Mouse (Mus musculus) kidney, adult 2 months (tissue): ENCODE results near the gene Rbfox3.

Experiments
- CTCF ChIP-seq: fragments of 200-500 bp; conservative IDR thresholded peaks from 2 replicates; pipeline ENCODE4 v1.5.1; 2011; ENCODE audit warnings: low read depth, mild to moderate bottlenecking, control low read depth, low read length, moderate library complexity, mixed read lengths; ENCODE audit not compliant: insufficient read depth, insufficient read length
- POLR2A ChIP-seq: fragments of 200-500 bp; IDR thresholded peaks from one replicate; pipeline ENCODE4 v1.6.1; 2011; ENCODE audit warnings: low read depth, low read length, control low read depth

DNA sequence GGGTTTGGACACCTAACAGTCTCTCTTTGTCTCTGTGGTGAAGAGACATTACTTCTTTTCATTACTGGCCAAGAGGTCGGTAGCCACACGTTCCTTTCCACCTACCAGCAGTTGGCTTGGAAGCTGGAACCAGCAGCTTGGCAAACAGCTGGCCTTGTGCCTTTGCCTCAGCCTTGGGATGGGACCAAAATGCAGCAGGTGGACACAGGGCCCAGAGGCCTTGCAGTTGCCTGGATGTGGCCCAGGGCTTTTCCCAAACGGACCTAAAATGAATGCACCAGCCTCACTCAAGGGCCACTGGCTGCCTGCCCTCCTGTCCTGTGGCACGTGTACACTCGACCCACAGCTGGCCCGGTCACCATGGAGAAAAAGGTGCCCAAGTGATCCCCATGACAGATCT, 460.2 kb downstream of the Rbfox3 start:
- TF ChIP-seq POLR2A (no peak), CTCF (no peak)
